Mouse (Mus musculus) cerebellum, adult 2 months (tissue): ENCODE measurements around the gene Hoxd9.

Source experiments
- CTCF ChIP-seq: fragments of 200-500 bp; IDR thresholded peaks from 2 replicates; pipeline ENCODE4 v1.5.1; 2011; ENCODE audit warnings: low read depth, mild to moderate bottlenecking, control low read depth, low read length, moderate library complexity, borderline replicate concordance; ENCODE audit not compliant: insufficient read depth
- POLR2A ChIP-seq: fragments of 200-500 bp; IDR thresholded peaks from 2 replicates; pipeline ENCODE4 v1.6.1; 2011; ENCODE audit warnings: low read length, control low read depth, borderline replicate concordance; ENCODE audit not compliant: insufficient read depth

DNA sequence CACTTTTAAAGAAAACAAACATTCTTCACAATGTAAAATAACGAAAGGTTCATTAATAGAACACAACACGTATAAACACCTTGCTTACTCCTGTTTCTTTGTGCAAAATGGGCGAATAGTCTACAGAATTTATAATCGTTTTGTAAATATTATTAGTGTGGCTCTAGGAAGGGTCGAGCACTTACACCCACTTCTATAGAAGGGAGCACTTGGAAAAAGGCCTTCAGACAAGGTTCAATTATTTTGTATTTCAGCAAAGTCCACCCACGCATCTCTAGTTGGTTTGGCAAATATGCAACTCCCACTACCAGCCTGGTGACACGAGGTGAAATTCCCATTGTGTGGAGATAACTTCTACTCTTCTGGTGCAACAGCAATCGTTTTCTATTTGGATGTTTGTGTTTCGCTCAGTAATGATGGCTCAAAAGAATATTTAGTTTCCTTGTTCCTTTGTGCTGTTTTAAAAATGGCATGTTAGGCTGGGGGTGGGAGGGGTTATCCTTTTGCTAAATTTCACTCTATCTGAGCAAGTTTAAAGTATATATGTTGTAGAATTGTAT is 51.0 kb downstream of the Hoxd9 start:
- no peak for TF ChIP-seq CTCF
- TF ChIP-seq POLR2A: no peak
